Mouse (Mus musculus) heart, adult 9 months (tissue): ENCODE results near the gene Atrnl1.

Experiments used
- DNase-seq, 2 experiments: peaks; one replicate each; pipeline ENCODE4 v3.0.0; 2022; ENCODE audit warnings: low spot score in 2 of 2

Atrnl1 gene

GRCm38 (mm10) chr19:57925681-57926080 is 314.8 kb downstream of the Atrnl1 start:
- peak; percentile 11 to 23 for DNase-seq

GRCm38 (mm10) chr19:57926164-57926860 is 315.5 kb downstream of the Atrnl1 start:
- no peak for DNase-seq

GRCm38 (mm10) chr19:57926941-57927471 is 316.2 kb downstream of the Atrnl1 start:
- no peak for DNase-seq

GRCm38 (mm10) chr19:57927566-57928523 is 317.0 kb downstream of the Atrnl1 start:
- DNase-seq, result no peak

GRCm38 (mm10) chr19:57931626-57932025 is 320.8 kb downstream of the Atrnl1 start:
- DNase-seq, result no peak

- DNase-seq, result no peak
Measured at GRCm38 (mm10) chr19:57936865-57937264, 326.0 kb downstream of the Atrnl1 start.

- no peak for DNase-seq
Measured at GRCm38 (mm10) chr19:57939166-57939565, 328.3 kb downstream of the Atrnl1 start.

GRCm38 (mm10) chr19:57941529-57941928 is 330.7 kb downstream of the Atrnl1 start:
- DNase-seq, result no peak

GRCm38 (mm10) chr19:57942281-57942680 is 331.4 kb downstream of the Atrnl1 start:
- no peak for DNase-seq

- DNase-seq, result no peak
Measured at GRCm38 (mm10) chr19:57943308-57943707, 332.5 kb downstream of the Atrnl1 start.

GRCm38 (mm10) chr19:57944680-57945079 is 333.8 kb downstream of the Atrnl1 start:
- DNase-seq, result no peak

GRCm38 (mm10) chr19:57945626-57946250 is 334.9 kb downstream of the Atrnl1 start:
- DNase-seq, result no peak

- DNase-seq, result no peak
Measured at GRCm38 (mm10) chr19:57948489-57948888, 337.7 kb downstream of the Atrnl1 start.

- DNase-seq, result no peak
Measured at GRCm38 (mm10) chr19:57949260-57949917, 338.6 kb downstream of the Atrnl1 start.

- no peak for DNase-seq
Measured at GRCm38 (mm10) chr19:57954131-57954530, 343.3 kb downstream of the Atrnl1 start.

GRCm38 (mm10) chr19:57956459-57956858 is 345.6 kb downstream of the Atrnl1 start:
- no peak for DNase-seq

- no peak for DNase-seq
Measured at GRCm38 (mm10) chr19:57957363-57957762, 346.5 kb downstream of the Atrnl1 start.

GRCm38 (mm10) chr19:57958154-57958553 is 347.3 kb downstream of the Atrnl1 start:
- DNase-seq, result no peak

- no peak for DNase-seq
Measured at GRCm38 (mm10) chr19:57958726-57959125, 347.9 kb downstream of the Atrnl1 start.

- DNase-seq, result no peak
Measured at GRCm38 (mm10) chr19:57961321-57961720, 350.5 kb downstream of the Atrnl1 start.
